Comparison of ENCODE assay signal across 16 mouse cellular contexts in the genomic region with DNA sequence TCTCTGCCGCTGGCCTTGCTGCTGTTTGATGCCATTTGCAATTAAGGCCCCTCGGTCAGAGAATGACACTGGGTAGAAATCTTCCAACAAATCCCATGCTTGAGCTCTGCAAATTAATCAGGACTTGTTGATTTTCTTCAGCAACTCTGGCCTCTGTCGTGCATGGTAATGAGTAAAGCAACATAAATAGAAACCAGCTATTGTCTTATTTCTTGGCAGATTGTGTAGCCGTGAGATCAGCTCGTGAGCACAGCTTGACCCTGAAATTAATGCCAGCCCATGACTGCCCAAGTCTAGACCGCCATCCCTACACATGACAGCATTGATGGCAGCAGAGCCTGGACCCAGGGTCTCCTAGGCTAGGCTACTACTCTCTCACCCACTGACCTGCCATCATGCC. TPM values are rescaled to one million over a fixed set of nuclear protein-coding genes. Genes with fewer than 3 reads are reported as not detected.
"Had no signal": no experiment of that assay in that cellular context is flagged by ENCODE, and none has a peak within 500 bp of the region (broad histone marks: within the 10 kb centered on the region; RNA-seq: fewer than 3 reads in every experiment).

No protein-coding gene starts in this region.

- H3K27me3 ChIP-seq: liver, embryonic 15.5 days; stomach, embryonic 15.5 days had no signal

- ATAC-seq: lung, postnatal 0 days; midbrain, embryonic 16.5 days had no signal

- H3K36me3 ChIP-seq: limb, embryonic 10.5 days; liver, embryonic 15.5 days; stomach, embryonic 15.5 days had no signal

- H3K4me2 ChIP-seq: liver, embryonic 11.5 days; liver, embryonic 15.5 days; stomach, embryonic 15.5 days had no signal

- H3K9ac ChIP-seq: liver, embryonic 15.5 days; stomach, embryonic 15.5 days had no signal

- DNase-seq: kidney, adult 11 months; kidney, adult 9 months; kidney, postnatal 36 days; lung, adult 2 months; lung, postnatal 36 days; right cerebral cortex, postnatal 14 days; thymus, adult 2 months; thymus, postnatal 25 days had no signal

- H3K27ac ChIP-seq: kidney, postnatal 0 days; limb, embryonic 10.5 days; liver, embryonic 15.5 days; stomach, embryonic 15.5 days had no signal

- H3K4me3 ChIP-seq: limb, embryonic 10.5 days; liver, embryonic 15.5 days; stomach, embryonic 15.5 days had no signal

- H3K4me1 ChIP-seq: limb, embryonic 10.5 days; liver, embryonic 15.5 days; stomach, embryonic 15.5 days had no signal

- H3K9me3 ChIP-seq: limb, embryonic 10.5 days; liver, embryonic 15.5 days; stomach, embryonic 15.5 days had no signal

RNA-seq across cellular contexts. Expression of a gene that starts 25.9 kb away (rescaled TPM):
- total RNA-seq: megakaryocyte progenitor cell, adult 5-6 weeks had no signal
